Mouse (Mus musculus) ES-Bruce4 (cell line): ENCODE measurements around the gene Dnajb14.

ENCODE experiments used
- CTCF ChIP-seq: IDR thresholded peaks from one replicate; pipeline ENCODE4 v1.8.1; 2011; ENCODE audit warnings: low read depth, low read length
- EP300 ChIP-seq: IDR thresholded peaks from 2 replicates; pipeline ENCODE4 v1.6.1; 2011; ENCODE audit warnings: low read depth, low read length; ENCODE audit not compliant: insufficient read depth
- POLR2A ChIP-seq: IDR thresholded peaks from one replicate; pipeline ENCODE4 v1.8.1; 2011; ENCODE audit warnings: low read length; ENCODE audit not compliant: insufficient read depth

DNA sequence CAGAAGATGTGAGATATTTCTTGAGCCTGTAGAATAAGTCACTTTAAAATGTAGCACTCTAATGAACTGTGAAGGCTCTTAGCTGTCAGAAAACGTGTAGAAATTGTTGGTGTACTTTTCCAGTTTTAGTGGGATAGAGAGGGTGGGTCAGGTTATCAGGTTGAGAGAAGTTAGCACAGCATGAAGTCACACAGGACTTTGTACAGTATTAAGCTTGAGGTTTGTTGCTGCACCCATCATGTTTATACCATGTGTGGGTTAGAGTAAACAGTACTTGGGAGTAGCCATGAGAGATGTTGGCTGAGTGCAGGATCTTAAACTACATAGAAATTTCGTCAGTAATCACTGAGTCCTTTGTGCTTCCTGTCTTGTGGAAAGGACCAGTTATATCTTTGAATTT, 45.6 kb downstream of the Dnajb14 start:
- TF ChIP-seq CTCF: no peak
- no peak for TF ChIP-seq POLR2A
- TF ChIP-seq EP300: no peak
